ENCODE assay signal across 15 mouse cellular contexts in the genomic region with DNA sequence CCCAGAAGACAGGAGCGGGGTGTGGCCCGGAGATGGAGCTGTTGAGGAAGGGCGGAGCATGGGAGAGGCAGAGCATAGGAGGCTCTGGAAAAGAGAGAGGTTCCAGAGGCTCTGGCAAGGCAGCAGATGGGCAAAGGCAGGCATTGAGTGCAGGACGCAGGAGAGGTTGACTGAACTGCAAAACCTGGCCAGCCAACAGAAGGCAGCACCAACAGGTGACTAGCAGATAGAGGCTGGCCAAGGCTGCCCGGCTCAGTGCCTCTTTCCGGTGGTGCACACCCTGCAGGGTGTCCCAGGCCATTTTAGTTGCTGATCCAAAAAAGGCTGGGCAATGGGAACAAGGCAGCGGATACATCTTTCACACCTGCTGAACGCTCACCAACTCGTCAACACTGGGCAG.
DNase-seq lines count a peak whose midpoint lies in the region; ATAC-seq lines count a peak whose summit lies in the region.
"Had no signal": no experiment of that assay in that cellular context is flagged by ENCODE, and none has a peak within 500 bp of the region (broad histone marks: within the 10 kb centered on the region; RNA-seq: fewer than 3 reads in every experiment).

No protein-coding gene starts in this region.

- DNase-seq in cerebellum, postnatal 4 days (ENCODE audit: low spot score in 2 of 2): no peak
- DNase-seq in kidney, adult 11 months: peak; percentile 29
- no peak for DNase-seq in kidney, postnatal 10 days
- peak; percentile 96 for DNase-seq in cerebellum, adult 11-12 months
- DNase-seq in cerebellum, postnatal 14 days: peak; percentile 87 to 91
- DNase-seq in urinary bladder, adult 18-20 months (ENCODE audit: low spot score in 2 of 2): no peak
- DNase-seq in thymus, postnatal 14 days: no peak
- DNase-seq: adrenal gland, postnatal 10 days; gastrocnemius, postnatal 10 days; heart, postnatal 36 days; kidney, postnatal 4 days; liver, embryonic 13.5 days; lung, embryonic 14.5 days had no signal

- ATAC-seq in cerebellum, adult (ENCODE audit: insufficient number of reproducible peaks, low FRiP score, low TSS enrichment): peak; percentile 80; the same call in 1 of the 2 replicates
- ATAC-seq: forebrain, embryonic 13.5 days had no signal

Comparison
In these comparisons a context has a peak if more than half of its experiments do, and no peak if none do; other contexts are left out.
1. DNase-seq: peak in kidney, adult 11 months (single experiment), cerebellum, adult 11-12 months (single experiment) and cerebellum, postnatal 14 days (2 of 2); none in cerebellum, postnatal 4 days (0 of 2), kidney, postnatal 10 days (single experiment), urinary bladder, adult 18-20 months (0 of 2) and thymus, postnatal 14 days (single experiment).